Mouse (Mus musculus): ENCODE measurements around the gene Tprkb.
A peak's percentile ranks its signal among the peaks of the same experiment; 100 is the strongest.
"Not testable (repeated sequence)": the region's sequence is repeated elsewhere in the genome, so short reads cannot be mapped to it uniquely, and the experiment has no call there.

Gene Tprkb

GRCm38 (mm10) chr6:85915539-85916513 lies 4.2 kb downstream of the Tprkb start, which contains the start of gene Nat8f1:
Gene Nat8f1, minus strand, starts transcription at chr6:85915687.
- DNase-seq (ENCODE audit: low spot score in 2 of 2): peak; percentile 85 to 88

DNA sequence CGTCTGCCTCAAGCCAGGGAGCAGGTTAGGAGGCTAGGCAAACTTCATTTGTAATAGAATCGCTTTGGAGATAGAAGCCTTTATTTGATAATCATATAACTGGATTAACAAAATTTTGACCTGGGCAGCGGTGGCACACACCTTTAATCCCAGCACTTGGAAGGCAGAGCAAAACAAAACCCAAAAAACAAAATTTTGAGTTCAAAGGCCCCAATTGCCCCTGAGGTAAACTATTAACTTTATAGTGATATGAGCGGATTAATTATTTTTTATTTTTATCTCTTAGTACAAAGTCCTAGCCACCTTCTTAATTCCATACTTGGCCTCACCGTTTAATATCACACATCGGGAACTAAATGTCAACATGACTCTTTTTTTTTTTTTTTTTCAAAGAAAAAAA lies 4.9 kb downstream of the Tprkb start:
- no peak for DNase-seq (ENCODE audit: low spot score in 2 of 2)

GRCm38 (mm10) chr6:85918341-85918740 lies 6.7 kb downstream of the Tprkb start:
- not testable (repeated sequence) for DNase-seq (ENCODE audit: low spot score in 2 of 2)

GRCm38 (mm10) chr6:85919401-85919800 lies 7.7 kb downstream of the Tprkb start:
- no peak for DNase-seq (ENCODE audit: low spot score in 2 of 2)

GRCm38 (mm10) chr6:85923643-85924042 lies 12.0 kb downstream of the Tprkb start:
- no peak for DNase-seq (ENCODE audit: low spot score in 2 of 2)

DNA sequence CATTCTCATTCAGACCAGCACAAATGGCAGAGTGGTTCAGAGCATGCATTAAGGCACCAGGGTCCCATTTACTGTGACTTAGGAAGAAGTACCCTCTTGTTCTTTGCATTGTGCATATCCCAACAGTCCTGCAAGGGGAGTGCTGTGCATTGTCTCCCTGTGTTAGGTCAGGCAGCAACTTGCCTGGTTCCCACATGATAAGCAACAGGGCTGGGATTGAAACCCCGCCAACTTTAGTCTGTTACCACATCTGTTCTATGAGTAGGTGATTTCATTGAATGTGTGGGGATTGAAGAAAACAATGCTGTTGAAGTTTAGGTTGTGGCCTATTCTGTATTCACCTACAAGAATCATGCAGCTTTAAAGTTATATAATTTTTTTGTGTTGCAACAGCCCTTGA lies 15.0 kb downstream of the Tprkb start:
- no peak for DNase-seq (ENCODE audit: low spot score in 2 of 2)

DNA sequence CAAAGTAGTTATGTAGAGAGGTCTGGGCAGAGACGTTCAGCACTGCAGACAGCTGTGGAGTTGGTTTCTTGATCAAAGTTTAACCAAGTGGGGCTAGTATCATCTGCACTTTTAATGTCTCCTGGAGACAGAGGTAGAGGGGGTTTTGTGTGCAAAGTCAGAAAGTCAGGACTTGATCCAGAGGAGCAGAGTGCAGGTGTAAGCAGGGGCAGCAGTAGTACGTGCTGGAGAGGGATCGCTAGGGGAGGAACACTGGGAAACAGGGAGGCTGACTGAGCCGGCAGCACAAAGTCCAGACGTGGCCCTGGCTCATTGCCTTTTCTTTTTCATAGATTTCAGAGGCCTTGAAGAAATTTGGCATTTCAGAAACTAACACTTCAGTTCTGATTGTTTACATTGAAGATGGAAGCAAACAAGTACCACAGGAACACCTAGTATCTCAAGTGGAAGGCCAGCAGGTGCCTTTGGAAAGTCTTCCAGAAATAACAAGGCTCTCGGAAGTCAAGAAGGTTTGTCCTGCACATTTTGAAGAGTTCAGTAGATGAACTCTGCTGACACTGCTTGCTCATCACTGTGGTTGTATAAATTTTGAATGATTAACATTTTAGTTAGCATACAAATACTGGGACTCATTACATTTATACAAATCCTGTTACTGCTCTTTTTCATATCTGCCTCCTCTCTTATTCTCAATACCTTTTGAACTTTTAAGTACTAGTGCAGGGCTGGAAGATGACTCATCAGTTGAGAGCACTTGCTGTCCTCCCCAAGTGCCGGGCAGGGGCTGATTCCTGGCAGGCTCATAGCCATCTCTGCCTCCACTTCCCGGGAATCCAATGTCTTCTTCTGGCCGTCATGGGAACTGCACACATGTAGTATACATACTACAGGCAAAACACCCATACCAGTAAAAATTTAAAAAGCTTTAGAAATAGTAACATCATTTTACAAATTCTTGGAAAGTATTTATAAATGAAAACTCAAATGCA lies 16.1 kb downstream of the Tprkb start:
- DNase-seq (ENCODE audit: low spot score in 2 of 2): no peak

GRCm38 (mm10) chr6:85929312-85929711 lies 17.6 kb downstream of the Tprkb start:
- no peak for DNase-seq (ENCODE audit: low spot score in 2 of 2)

DNA sequence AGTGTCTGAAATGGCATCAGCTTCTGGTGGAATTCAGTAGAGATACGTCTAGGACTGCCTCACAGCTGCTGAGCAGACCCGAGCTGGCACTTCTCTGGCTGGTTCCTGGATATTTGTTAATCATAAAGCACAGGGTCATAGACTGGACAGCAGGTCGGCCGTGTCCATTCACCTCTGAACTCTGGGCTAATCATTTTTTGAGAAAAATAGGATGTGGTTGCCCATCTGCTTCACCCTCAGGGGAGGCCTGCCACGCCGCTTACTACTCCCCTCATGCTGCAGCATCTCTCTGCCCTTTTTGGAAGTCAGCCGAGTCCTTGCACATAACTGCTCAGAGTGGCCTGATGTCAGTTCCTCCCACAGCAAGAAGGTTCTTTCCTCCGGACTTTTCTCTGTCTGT lies 22.4 kb downstream of the Tprkb start:
- DNase-seq (ENCODE audit: low spot score in 2 of 2): no peak

GRCm38 (mm10) chr6:85935646-85936045 lies 24.0 kb downstream of the Tprkb start:
- DNase-seq (ENCODE audit: low spot score in 2 of 2): no peak

DNA sequence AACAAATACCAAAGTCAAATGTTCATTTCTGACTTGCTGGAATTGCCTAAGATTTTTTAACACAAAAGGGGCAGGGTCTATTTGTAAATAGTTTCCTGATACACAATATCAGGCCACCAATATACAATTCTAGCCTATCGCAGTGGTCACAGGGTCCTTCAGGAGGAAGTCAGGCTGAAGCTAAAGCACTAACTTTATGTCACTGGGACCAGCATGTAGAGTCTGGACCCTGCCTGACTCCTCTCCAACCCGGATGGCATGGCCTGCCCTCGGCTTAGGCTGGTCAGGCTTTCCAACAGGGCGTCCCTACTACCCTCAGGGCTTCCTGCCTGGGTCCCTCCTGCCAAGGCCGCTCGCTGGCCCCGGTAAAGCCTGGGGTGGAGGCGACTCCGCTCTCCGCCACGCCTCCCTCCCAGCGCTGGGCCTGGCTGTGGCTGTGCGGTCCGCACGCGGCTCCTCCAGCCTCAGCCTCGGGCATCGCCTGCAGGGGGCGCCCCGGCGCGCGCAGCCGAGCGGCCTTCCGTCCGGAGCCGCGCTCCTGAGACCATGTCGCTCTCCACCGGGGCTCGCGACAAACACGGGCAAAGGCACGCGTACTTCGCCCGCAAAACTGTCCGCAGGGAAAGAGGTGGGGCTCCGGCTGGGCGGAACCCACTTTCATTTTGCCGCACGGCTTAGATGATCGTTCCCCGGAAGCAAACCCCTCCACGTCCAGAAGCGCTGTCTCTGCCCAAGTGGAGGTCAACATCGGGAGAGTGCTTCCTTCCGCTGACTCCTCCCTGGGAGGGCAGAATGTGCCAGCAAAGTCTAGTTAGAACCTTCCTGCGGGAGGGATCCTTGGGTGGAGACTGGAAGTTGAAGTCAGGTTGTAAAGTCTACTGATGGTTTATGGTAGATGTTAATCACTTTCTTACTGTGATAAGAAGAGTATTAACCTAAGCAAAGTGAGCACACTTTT lies 25.1 kb downstream of the Tprkb start:
- peak; percentile 77 to 83 for DNase-seq (ENCODE audit: low spot score in 2 of 2)

- DNase-seq (ENCODE audit: low spot score in 2 of 2): no peak
Measured at GRCm38 (mm10) chr6:85938701-85939100, 27.0 kb downstream of the Tprkb start.

GRCm38 (mm10) chr6:85942469-85942868 lies 30.8 kb downstream of the Tprkb start:
- no peak for DNase-seq (ENCODE audit: low spot score in 2 of 2)

GRCm38 (mm10) chr6:85948549-85948948 lies 36.9 kb downstream of the Tprkb start:
- no peak for DNase-seq (ENCODE audit: low spot score in 2 of 2)

DNA sequence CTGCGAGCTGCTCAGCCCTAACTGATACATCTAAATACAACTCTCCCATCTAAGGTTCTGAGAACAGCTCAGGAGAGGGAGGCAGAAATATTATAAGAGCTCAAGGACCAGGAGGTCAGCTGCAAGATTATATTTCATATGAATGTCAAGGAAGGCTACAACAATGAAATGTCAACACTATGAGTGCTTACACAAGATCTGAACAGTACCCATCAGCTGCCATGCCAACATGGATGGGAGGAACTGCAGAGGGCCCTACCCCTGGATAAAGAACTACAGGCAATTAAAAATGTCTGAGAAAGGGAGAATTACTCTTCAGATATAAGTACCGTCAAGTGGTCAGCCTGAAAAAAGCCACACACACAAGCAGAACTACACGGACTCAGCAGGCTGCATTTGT lies 45.9 kb downstream of the Tprkb start:
- no peak for DNase-seq (ENCODE audit: low spot score in 2 of 2)

- DNase-seq (ENCODE audit: low spot score in 2 of 2): peak; percentile 89 to 90
Measured at GRCm38 (mm10) chr6:85961101-85962091, 49.7 kb downstream of the Tprkb start, which contains the start of gene Dusp11. Gene Dusp11, minus strand, starts transcription at chr6:85961667.

DNA sequence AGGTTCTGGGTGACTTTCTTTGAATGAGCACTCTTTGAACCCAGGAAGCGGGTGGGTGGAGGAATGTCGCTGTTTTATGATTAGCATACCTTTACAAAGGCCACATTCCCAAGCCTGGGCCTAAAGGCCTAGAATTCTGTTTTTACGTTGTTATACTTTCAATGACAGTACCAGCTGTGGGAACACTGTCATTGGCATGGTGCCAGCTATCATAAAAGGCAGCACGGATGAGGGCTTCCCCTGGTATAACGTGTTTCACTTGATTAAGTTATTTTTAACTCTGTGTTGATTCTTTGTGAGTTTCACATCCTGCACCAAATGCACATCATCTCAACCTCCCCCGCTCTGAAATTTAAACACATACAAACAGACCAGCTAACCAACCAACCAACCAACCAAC lies 54.4 kb downstream of the Tprkb start:
- peak; percentile 35 to 70 for DNase-seq (ENCODE audit: low spot score in 2 of 2)

- DNase-seq (ENCODE audit: low spot score in 2 of 2): peak; percentile 20 to 54
Measured at GRCm38 (mm10) chr6:85966686-85967085, 55.0 kb downstream of the Tprkb start.

DNA sequence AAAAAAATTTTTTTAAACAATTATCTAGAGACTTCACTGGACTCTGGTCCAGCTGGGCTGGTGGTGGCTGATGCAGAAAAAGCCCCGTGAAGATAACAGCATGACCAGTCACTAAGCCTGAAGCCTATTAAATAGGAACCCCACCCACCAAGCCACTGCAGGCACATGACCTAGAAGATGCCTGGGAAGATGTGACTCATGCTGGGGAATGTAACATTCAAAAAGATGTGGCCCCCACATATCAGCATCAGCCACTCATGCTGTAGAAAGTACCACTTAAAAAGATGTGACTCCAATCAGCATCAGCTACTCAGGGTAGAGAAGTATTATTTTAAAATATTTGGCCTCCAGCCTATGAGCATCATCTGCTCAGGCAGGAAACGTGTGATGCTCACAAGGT lies 58.2 kb downstream of the Tprkb start:
- no peak for DNase-seq (ENCODE audit: low spot score in 2 of 2)

DNA sequence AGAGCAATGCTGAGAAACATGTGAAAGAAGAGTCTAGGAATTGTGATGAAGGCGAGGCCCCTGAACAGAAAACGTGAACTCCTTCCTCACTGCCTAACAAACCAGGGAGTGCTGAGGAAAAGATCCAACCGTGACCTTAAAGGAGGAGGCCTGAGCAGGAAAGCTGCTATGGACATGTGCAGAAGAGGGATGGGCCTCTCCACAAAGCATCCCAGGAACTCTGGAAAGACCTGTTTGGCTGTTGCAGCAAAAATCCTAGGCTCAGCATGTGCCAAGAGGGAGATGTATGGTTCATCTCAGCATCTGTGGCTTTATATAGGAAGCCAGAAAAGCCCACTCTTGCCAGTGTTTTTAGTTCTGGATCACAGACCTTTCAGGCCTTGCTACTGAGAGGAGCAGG lies 61.0 kb downstream of the Tprkb start:
- DNase-seq (ENCODE audit: low spot score in 2 of 2): no peak

Data from natural killer cell, adult 2 months (primary cell).